Comparison of ENCODE assay signal across 1 mouse cellular context in genomic region chr15:102235371-102236027, GRCm38 (mm10).
TF ChIP-seq lines count a peak whose summit lies in the region.

No protein-coding gene starts in this region.

TF ChIP-seq in CH12.LX, 34 proteins besides CTCF, POLR2A, EP300 and RAD21:
- 0 out of 2 replicates have a peak, but pooled peaks have one; percentile 67 for TF ChIP-seq MAZ (IDR thresholded peaks at IDR 0.05; ENCODE audit: low read depth, low read length)
- no peak; the same call in 1 of the 2 replicates for TF ChIP-seq ELF1 (IDR thresholded peaks at IDR 0.05; ENCODE audit: low read depth, low read length)
- TF ChIP-seq ZC3H11A (IDR thresholded peaks at IDR 0.05; ENCODE audit: low read depth, low read length) = no peak
- peak; percentile 43; the same call in 1 of the 2 replicates for TF ChIP-seq UBTF (IDR thresholded peaks at IDR 0.05; ENCODE audit: low read depth, low read length)
- TF ChIP-seq TCF12 (IDR thresholded peaks at IDR 0.05; ENCODE audit: low read depth, low read length) = peak; percentile 22; the same call in 1 of the 2 replicates
- no peak for TF ChIP-seq MXI1 (IDR thresholded peaks at IDR 0.05; ENCODE audit: low read depth, low read length)
- TF ChIP-seq BHLHE40 (IDR thresholded peaks at IDR 0.05; ENCODE audit: low read depth, low read length) = peak; percentile 26; the same call in 1 of the 2 replicates
- TF ChIP-seq CHD2 (IDR thresholded peaks at IDR 0.05; ENCODE audit: low read length) = no peak
- TF ChIP-seq HCFC1 (IDR thresholded peaks at IDR 0.05; ENCODE audit: low read depth, low read length) = peak; percentile 24; the same call in 1 of the 2 replicates
- TF ChIP-seq TBP (conservative IDR thresholded peaks at IDR 0.05; ENCODE audit: low read depth, low read length) = no peak
- TF ChIP-seq IRF4 (IDR thresholded peaks at IDR 0.05; ENCODE audit: low read depth, low read length) = no peak
- TF ChIP-seq ETS1 (conservative IDR thresholded peaks at IDR 0.05; ENCODE audit: low read depth, low read length) = 0 out of 2 replicates have a peak, but pooled peaks have one; percentile 13
- no peak for TF ChIP-seq USF1 (IDR thresholded peaks at IDR 0.05; ENCODE audit: low read depth, low read length)
- no peak for TF ChIP-seq PAX5 (IDR thresholded peaks at IDR 0.05; ENCODE audit: low read length)
